Mouse (Mus musculus) gastrocnemius, postnatal 25 days (tissue): Measurements from ENCODE around the gene Cspg5. TPM values are rescaled to one million over a fixed set of nuclear protein-coding genes. Genes with fewer than 3 reads are reported as not detected.

ENCODE experiments used
- microRNA-seq, 2 experiments: library from miRNA; unstranded; fragments of <30 nt; microRNA quantifications; one replicate each; pipeline ENCODE4 v1.2.0; 2021; ENCODE audit warnings: borderline replicate concordance in 2 of 2
- total RNA-seq, 2 experiments: library from RNA; stranded (reverse); gene quantifications; 1 replicate in 1 of 2; 2 replicates in 1 of 2; pipeline ENCODE4 v1.2.3; 2021

The Cspg5 gene
- total RNA-seq, 2 experiments from 2014 or later: 0.19 to 0.31 TPM

Small RNA genes lying within 50 kb of the gene (microRNA-seq; reads per million reads assigned to microRNA genes)
- gene Mir6236: 34.6 to 40.0 reads per million in 2 experiments

Other genes with a start within 250 kb of the Cspg5 start
- 10 to 100 TPM; 19.5 to 19.6 TPM for gene Smarcc1, start 126.1 kb upstream of the Cspg5 start, total RNA-seq
- gene Dhx30, start 126.0 kb upstream of the Cspg5 start, total RNA-seq: 10 to 100 TPM; 28.7 to 29.9 TPM
- 1 to 10 TPM; 2.4 to 2.6 TPM for gene Elp6, start 61.4 kb downstream of the Cspg5 start, total RNA-seq
- gene Scap, start 89.5 kb downstream of the Cspg5 start, total RNA-seq: 10 to 100 TPM; 17.0 to 21.5 TPM
- gene Ptpn23, start 164.4 kb downstream of the Cspg5 start, total RNA-seq: 1 to 10 TPM; 6.9 to 8.1 TPM
- not detected for gene Ngp, start 176.0 kb downstream of the Cspg5 start, total RNA-seq
- 1 to 10 TPM; 7.5 to 9.4 TPM for gene Klhl18, start 232.9 kb downstream of the Cspg5 start, total RNA-seq
- gene Kif9, start 233.2 kb downstream of the Cspg5 start, total RNA-seq: under 1 TPM in 1 of 2 experiments, not detected in 1; 0.26 TPM